Mouse (Mus musculus) left cerebral cortex, adult 18-20 months (tissue): ENCODE measurements around the gene R3hdm4. TPM values are rescaled to one million over a fixed set of nuclear protein-coding genes. Genes with fewer than 3 reads are reported as not detected.

Experiments
- DNase-seq, 2 experiments: peaks; one replicate each; pipeline ENCODE4 v3.0.0; 2021 to 2022; ENCODE audit warnings: low spot score in 2 of 2, mixed read lengths in 1 of 2
- microRNA-seq, 2 experiments: library from miRNA; unstranded; fragments of <30 nt; microRNA quantifications; one replicate each; pipeline ENCODE4 v1.2.0; 2021
- total RNA-seq, 2 experiments: library from RNA; stranded (reverse); gene quantifications; 2 replicates each; pipeline ENCODE4 v1.2.3; 2021

The R3hdm4 gene
- total RNA-seq, 2 experiments from 2014 or later = 307 to 318 TPM

- DNase-seq = no peak
These were observed 46.6 kb downstream of the R3hdm4 start, which contains the start of the genes Prtn3 and Plppr3 for GRCm38 (mm10) chr10:79874290-79874862. Gene Prtn3 (plus strand): TSS chr10:79874476. Gene Plppr3 (minus strand): TSS chr10:79874634.

GRCm38 (mm10) chr10:79873715-79874289 is 47.2 kb downstream of the R3hdm4 start:
- no peak for DNase-seq

GRCm38 (mm10) chr10:79873313-79873712 is 47.7 kb downstream of the R3hdm4 start:
- DNase-seq = no peak

- DNase-seq = no peak
These were observed 48.1 kb downstream of the R3hdm4 start for GRCm38 (mm10) chr10:79872862-79873261.

GRCm38 (mm10) chr10:79871845-79872244 is 49.2 kb downstream of the R3hdm4 start:
- DNase-seq = no peak

GRCm38 (mm10) chr10:79866601-79867000 is 54.4 kb downstream of the R3hdm4 start:
- DNase-seq = no peak

GRCm38 (mm10) chr10:79865801-79866295 is 55.2 kb downstream of the R3hdm4 start:
- DNase-seq = no peak

GRCm38 (mm10) chr10:79865189-79865601 is 55.8 kb downstream of the R3hdm4 start:
- no peak for DNase-seq

GRCm38 (mm10) chr10:79864351-79865188 is 56.4 kb downstream of the R3hdm4 start:
- no peak for DNase-seq

- DNase-seq = no peak
These were observed 58.1 kb downstream of the R3hdm4 start for GRCm38 (mm10) chr10:79862925-79863324.

- no peak for DNase-seq
These were observed 58.8 kb downstream of the R3hdm4 start for GRCm38 (mm10) chr10:79862049-79862788.

- no peak for DNase-seq
These were observed 59.6 kb downstream of the R3hdm4 start for GRCm38 (mm10) chr10:79861230-79862048.

- DNase-seq = no peak
These were observed 60.7 kb downstream of the R3hdm4 start for GRCm38 (mm10) chr10:79860079-79860911.

Small RNA genes within 50 kb of the gene (microRNA-seq; reads per million reads assigned to microRNA genes)
- 0 to 0.25 reads per million in 2 experiments for gene Mir6910

Other genes with a start within 250 kb of the R3hdm4 start
- gene Cdc34, start 239.0 kb downstream of the R3hdm4 start, total RNA-seq = 10 to 100 TPM; 75.4 to 77.5 TPM
- 1 to 10 TPM; 2.7 to 3.2 TPM for gene Gzmm, start 232.2 kb downstream of the R3hdm4 start, total RNA-seq
- 100 to 1,000 TPM; 566 to 614 TPM for gene Bsg, start 216.7 kb downstream of the R3hdm4 start, total RNA-seq
- 100 to 1,000 TPM; 142 to 157 TPM for gene Hcn2, start 204.6 kb downstream of the R3hdm4 start, total RNA-seq
- 10 to 100 TPM; 50.6 to 55.3 TPM for gene Polrmt, start 174.6 kb downstream of the R3hdm4 start, total RNA-seq
- gene Fgf22, start 166.1 kb downstream of the R3hdm4 start, total RNA-seq = 1 to 10 TPM; 4.3 to 5.6 TPM
- gene Rnf126, start 154.3 kb downstream of the R3hdm4 start, total RNA-seq = 10 to 100 TPM; 86.7 to 98.4 TPM
- 1 to 10 TPM; 2.7 to 3.2 TPM for gene Fstl3, start 143.9 kb downstream of the R3hdm4 start, total RNA-seq
- under 1 TPM; 0.63 to 0.72 TPM for gene Prss57, start 130.2 kb downstream of the R3hdm4 start, total RNA-seq
- 100 to 1,000 TPM; 290 to 308 TPM for gene Palm, start 127.6 kb downstream of the R3hdm4 start, total RNA-seq
- under 1 TPM; 0.61 to 0.86 TPM for gene Misp, start 100.2 kb downstream of the R3hdm4 start, total RNA-seq
- gene Ptbp1, start 66.8 kb downstream of the R3hdm4 start, total RNA-seq = 10 to 100 TPM; 54.3 to 62.5 TPM
- 1 to 10 TPM; 2.2 to 2.3 TPM for gene Prtn3, start 46.7 kb downstream of the R3hdm4 start, total RNA-seq
- 10 to 100 TPM; 55.6 to 58.0 TPM for gene Plppr3, start 46.6 kb downstream of the R3hdm4 start, total RNA-seq
- not detected for gene Elane, start 35.0 kb downstream of the R3hdm4 start, total RNA-seq
- not detected for gene Cfd, start 30.4 kb downstream of the R3hdm4 start, total RNA-seq
- gene Med16, start 12.3 kb downstream of the R3hdm4 start, total RNA-seq = 10 to 100 TPM; 48.6 to 63.7 TPM
- gene Gm26602, start 10.4 kb downstream of the R3hdm4 start, total RNA-seq = not detected
- 10 to 100 TPM in 1 of 2 experiments, 1 to 10 TPM in 1; 5.3 to 10.3 TPM for gene Kiss1r, start 4.2 kb downstream of the R3hdm4 start, total RNA-seq
- gene Arid3a, start 5.8 kb upstream of the R3hdm4 start, total RNA-seq = 1 to 10 TPM; 5.6 to 7.2 TPM
- 10 to 100 TPM; 45.3 to 46.5 TPM for gene Wdr18, start 38.9 kb upstream of the R3hdm4 start, total RNA-seq
- gene Grin3b, start 49.5 kb upstream of the R3hdm4 start, total RNA-seq = under 1 TPM; 0.14 to 0.16 TPM
- gene Tmem259, start 63.1 kb upstream of the R3hdm4 start, total RNA-seq = 100 to 1,000 TPM; 112 to 113 TPM
- 1 to 10 TPM; 6.7 to 8.0 TPM for gene Cnn2, start 67.4 kb upstream of the R3hdm4 start, total RNA-seq
- gene Abca7, start 75.3 kb upstream of the R3hdm4 start, total RNA-seq = 10 to 100 TPM; 13.0 to 13.7 TPM
- gene Arhgap45, start 95.4 kb upstream of the R3hdm4 start, total RNA-seq = 1 to 10 TPM; 3.7 to 4.1 TPM
- 10 to 100 TPM; 73.6 to 75.2 TPM for gene Polr2e, start 118.6 kb upstream of the R3hdm4 start, total RNA-seq
- gene Gpx4, start 126.0 kb upstream of the R3hdm4 start, total RNA-seq = 100 to 1,000 TPM; 554 to 575 TPM
- 10 to 100 TPM; 16.8 to 18.8 TPM for gene Sbno2, start 184.4 kb upstream of the R3hdm4 start, total RNA-seq
- gene Stk11, start 194.6 kb upstream of the R3hdm4 start, total RNA-seq = 100 to 1,000 TPM; 108 to 109 TPM
- 100 to 1,000 TPM; 367 to 371 TPM for gene Atp5d, start 217.4 kb upstream of the R3hdm4 start, total RNA-seq
- 100 to 1,000 TPM; 418 to 437 TPM for gene Cbarp, start 219.6 kb upstream of the R3hdm4 start, total RNA-seq
- 100 to 1,000 TPM; 105 TPM for gene Midn, start 227.1 kb upstream of the R3hdm4 start, total RNA-seq
- gene Cirbp, start 244.8 kb upstream of the R3hdm4 start, total RNA-seq = 10 to 100 TPM; 89.7 to 94.6 TPM